In the genomic region with DNA sequence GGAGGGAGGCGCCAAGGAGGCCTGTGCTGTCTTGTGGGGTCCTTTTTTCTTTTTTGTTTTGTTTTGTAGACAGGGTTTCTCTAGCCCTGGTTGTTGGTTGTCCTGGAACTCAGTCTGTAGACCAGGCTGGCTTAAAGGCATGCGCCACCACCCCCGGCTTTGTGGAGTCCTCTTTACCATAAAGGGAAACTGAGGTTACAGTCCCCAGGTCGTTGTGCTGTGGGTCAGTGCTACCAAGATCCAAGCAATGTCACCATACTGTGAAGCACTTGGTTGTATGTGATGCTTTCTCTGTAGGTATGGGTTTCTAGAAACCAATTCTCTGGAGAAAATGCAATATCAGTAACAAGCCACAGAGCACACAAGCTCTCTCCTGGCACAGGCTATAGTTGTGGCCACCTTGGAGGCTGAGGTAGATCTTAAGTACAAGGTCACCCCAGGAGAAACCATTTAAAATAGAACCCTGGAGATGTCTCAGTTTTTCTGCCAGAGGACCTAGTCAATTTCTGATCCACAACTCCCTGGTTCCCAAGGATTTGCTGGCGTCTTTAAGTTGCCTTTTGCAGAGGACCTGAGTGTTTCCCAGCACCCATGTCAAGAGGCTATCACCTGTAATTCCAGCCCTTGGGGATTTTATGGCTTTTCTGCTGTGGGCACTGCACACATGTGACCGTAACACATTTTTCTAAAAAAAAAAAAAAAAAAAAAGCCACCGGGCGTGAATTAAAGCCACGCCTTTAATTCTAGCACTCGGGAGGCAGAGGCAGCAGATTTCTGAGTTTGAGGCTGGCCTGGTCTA, we compare ENCODE assay signal across 12 mouse cellular contexts. TPM values are rescaled to one million over a fixed set of nuclear protein-coding genes. Genes with fewer than 3 reads are reported as not detected.
DNase-seq lines count a peak whose midpoint lies in the region; ATAC-seq and TF ChIP-seq lines count a peak whose summit lies in the region.
"Had no signal": no experiment of that assay in that cellular context is flagged by ENCODE, and none has a peak within 500 bp of the region (broad histone marks: within the 10 kb centered on the region; RNA-seq: fewer than 3 reads in every experiment).

No protein-coding gene starts in this region.

- DNase-seq in heart, postnatal 4 days, result no peak
- DNase-seq in B cell, adult 2 months, result peak; percentile 9 to 34
- DNase-seq in left cerebral cortex, adult 18-20 months (ENCODE audit: low spot score in 2 of 2), result no peak
- DNase-seq in thymus, postnatal 36 days, result no peak
- DNase-seq in adrenal gland, postnatal 4 days (ENCODE audit: low spot score in 2 of 2), result no peak
- DNase-seq: kidney, postnatal 25 days; thymus, adult 2 months had no signal

- TF ChIP-seq CTCF in bone marrow macrophage, adult 2 months (IDR thresholded peaks at IDR 0.05; ENCODE audit: low read depth, low read length), result no peak

- TF ChIP-seq POLR2A in bone marrow macrophage, adult 2 months (IDR thresholded peaks at IDR 0.05; ENCODE audit: borderline replicate concordance, low read depth, low read length), result no peak

- whole genome bisulfite sequencing in heart, embryonic 11.5 days (ENCODE audit: insufficient replicate concordance), result 29% methylated on average over 10 of the region's 10 CpGs
- 34% methylated on average over 10 of the region's 10 CpGs for WGBS in limb, embryonic 13.5 days

- H3K9me3 ChIP-seq in heart, embryonic 11.5 days (replicated peaks; ENCODE audit: control insufficient read depth, low read length), result no peaks in the 10 kb centered on the region
- no peaks in the 10 kb centered on the region for H3K9me3 ChIP-seq in limb, embryonic 13.5 days
- H3K9me3 ChIP-seq: heart, embryonic 15.5 days had no signal

- H3K4me1 ChIP-seq in heart, embryonic 11.5 days (ENCODE audit: control insufficient read depth, insufficient read depth, low read length), result peaks cover 29% of the 10 kb centered on the region
- peaks cover 38% of the 10 kb centered on the region for H3K4me1 ChIP-seq in bone marrow macrophage, adult 2 months (ENCODE audit: control insufficient read depth, insufficient read depth, low read length)
- H3K4me1 ChIP-seq in limb, embryonic 13.5 days, result peaks cover 54% of the 10 kb centered on the region

- H3K36me3 ChIP-seq in heart, embryonic 11.5 days (ENCODE audit: control insufficient read depth, insufficient read depth, low read length), result peaks cover 15% of the 10 kb centered on the region; the same call in 1 of the 2 replicates
- H3K36me3 ChIP-seq in limb, embryonic 13.5 days, result peaks cover 25% of the 10 kb centered on the region

- no peaks in the 10 kb centered on the region for H3K27me3 ChIP-seq in heart, embryonic 11.5 days (ENCODE audit: control insufficient read depth, insufficient read depth, low read length)
- H3K27me3 ChIP-seq in limb, embryonic 13.5 days, result no peaks in the 10 kb centered on the region
- H3K27me3 ChIP-seq: heart, embryonic 15.5 days; Patski had no signal

- H3K9ac ChIP-seq in heart, embryonic 11.5 days (ENCODE audit: low read depth, low read length), result no peak overlapping the region
- peak overlapping the region; percentile 31; the same call in 1 of the 2 replicates for H3K9ac ChIP-seq in limb, embryonic 13.5 days
- H3K9ac ChIP-seq: heart, embryonic 15.5 days had no signal

- no peak for ATAC-seq in heart, embryonic 11.5 days (replicated peaks; ENCODE audit: insufficient number of reproducible peaks, low FRiP score, low TSS enrichment)
- no peak for ATAC-seq in limb, embryonic 13.5 days (ENCODE audit: low FRiP score, low read depth)
- ATAC-seq: Patski had no signal

- H3K4me2 ChIP-seq in heart, embryonic 11.5 days, result no peak overlapping the region
- peak overlapping the region; percentile 95; the same call in 1 of the 2 replicates for H3K4me2 ChIP-seq in limb, embryonic 13.5 days (replicated peaks)

- 0 out of 2 replicates have a peak overlapping the region, but pooled peaks have one; percentile 31 for H3K27ac ChIP-seq in heart, embryonic 11.5 days (ENCODE audit: low read depth, low read length)
- H3K27ac ChIP-seq in bone marrow macrophage, adult 2 months (ENCODE audit: insufficient read depth, low read depth, low read length), result peak overlapping the region; percentile 39
- H3K27ac ChIP-seq in limb, embryonic 13.5 days, result no peak overlapping the region

- no peak overlapping the region for H3K4me3 ChIP-seq in heart, embryonic 11.5 days (ENCODE audit: low read depth, low read length)
- peak overlapping the region; percentile 14; the same call in 1 of the 2 replicates for H3K4me3 ChIP-seq in bone marrow macrophage, adult 2 months (ENCODE audit: insufficient read depth, low read length)
- peak overlapping the region; percentile 5; the same call in 1 of the 2 replicates for H3K4me3 ChIP-seq in limb, embryonic 13.5 days

RNA-seq across cellular contexts. Expression of a gene that starts 3.4 kb away (rescaled TPM):
- 6.7 and 7.4 TPM in 2 replicates for polyA plus RNA-seq in heart, embryonic 11.5 days (2014; fragmentation: Nextera tagmentation; extraction: Ambion mirVana)
- total RNA-seq in heart, postnatal 4 days (2021), result 10 to 100 TPM; 12.9 to 13.4 TPM
- 12.0 and 13.2 TPM in 2 replicates for polyA plus RNA-seq in bone marrow macrophage, adult 2 months (2012; ENCODE audit: insufficient read depth, insufficient read length, missing spikeins)
- 13.9 and 14.1 TPM in 2 replicates for polyA plus RNA-seq in limb, embryonic 13.5 days (2015; fragmentation: Nextera tagmentation; extraction: Ambion mirVana)
- total RNA-seq in left cerebral cortex, adult 18-20 months (2021), result 10 to 100 TPM; 38.7 to 44.6 TPM
- total RNA-seq in adrenal gland, postnatal 4 days (2021), result 10 to 100 TPM; 23.7 to 26.5 TPM

RNA-seq across cellular contexts. Expression of a gene that starts 3.5 kb away (rescaled TPM):
- 131 and 158 TPM in 2 replicates for polyA plus RNA-seq in heart, embryonic 11.5 days (2014; fragmentation: Nextera tagmentation; extraction: Ambion mirVana)
- total RNA-seq in heart, postnatal 4 days (2021), result 100 to 1,000 TPM; 151 to 169 TPM
- polyA plus RNA-seq in bone marrow macrophage, adult 2 months (2012; ENCODE audit: insufficient read depth, insufficient read length, missing spikeins), result 17.4 and 23.3 TPM in 2 replicates
- 159 and 175 TPM in 2 replicates for polyA plus RNA-seq in limb, embryonic 13.5 days (2015; fragmentation: Nextera tagmentation; extraction: Ambion mirVana)
- total RNA-seq in left cerebral cortex, adult 18-20 months (2021), result 100 to 1,000 TPM; 114 to 120 TPM
- total RNA-seq in adrenal gland, postnatal 4 days (2021), result 100 to 1,000 TPM; 274 to 283 TPM

RNA-seq across cellular contexts. Expression of a gene that starts 17.0 kb away (rescaled TPM):
- polyA plus RNA-seq in heart, embryonic 11.5 days (2014; fragmentation: Nextera tagmentation; extraction: Ambion mirVana), result 12.1 and 13.2 TPM in 2 replicates
- 10 to 100 TPM; 12.4 to 13.5 TPM for total RNA-seq in heart, postnatal 4 days (2021)
- polyA plus RNA-seq in bone marrow macrophage, adult 2 months (2012; ENCODE audit: insufficient read depth, insufficient read length, missing spikeins), result 20.7 and 23.4 TPM in 2 replicates
- 27.3 and 28.9 TPM in 2 replicates for polyA plus RNA-seq in limb, embryonic 13.5 days (2015; fragmentation: Nextera tagmentation; extraction: Ambion mirVana)
- total RNA-seq in left cerebral cortex, adult 18-20 months (2021), result 10 to 100 TPM; 24.0 to 26.1 TPM
- 10 to 100 TPM; 19.7 to 20.4 TPM for total RNA-seq in adrenal gland, postnatal 4 days (2021)

Comparison
In these comparisons a context has a peak if more than half of its experiments do, and no peak if none do; other contexts are left out.
1. DNase-seq: peak in B cell, adult 2 months (2 of 2); none in heart, postnatal 4 days (single experiment), left cerebral cortex, adult 18-20 months (0 of 2), thymus, postnatal 36 days (0 of 2) and adrenal gland, postnatal 4 days (0 of 2).